Mouse (Mus musculus): ENCODE data around the gene Ryr2. TPM values are rescaled to one million over a fixed set of nuclear protein-coding genes. Genes with fewer than 3 reads are reported as not detected.

The Ryr2 gene
- polyA plus RNA-seq, 1 experiment from 2014 or later: 0.16 TPM

DNA sequence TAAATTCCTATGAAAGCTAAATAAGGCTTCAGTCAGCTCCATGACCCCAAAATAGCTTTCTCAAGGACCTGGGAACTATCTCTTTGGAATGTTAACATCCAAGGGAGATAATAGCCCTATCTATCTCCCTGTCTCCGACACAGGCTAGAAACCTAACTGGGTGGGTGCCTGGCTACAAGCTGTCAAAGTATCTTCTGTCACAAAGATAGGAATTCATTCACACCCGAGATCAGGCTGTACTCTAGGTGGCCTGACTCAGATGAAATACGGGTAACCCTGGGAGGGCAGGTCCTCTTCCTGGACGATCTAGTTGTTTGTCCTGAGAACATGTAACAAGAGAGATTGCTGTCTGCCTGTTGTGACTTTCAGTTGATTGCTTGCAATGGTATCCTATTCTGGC is 69.9 kb downstream of the Ryr2 start:
- DNase-seq: no peak

GRCm38 (mm10) chr13:12033914-12034313 is 72.8 kb downstream of the Ryr2 start:
- no peak overlapping the region for H3K4me3 ChIP-seq (ENCODE audit: low read depth, low read length)
- WGBS (ENCODE audit: insufficient replicate concordance): 29% methylated on average over 6 of the region's 6 CpGs
- H3K4me2 ChIP-seq (ENCODE audit: low read depth, low read length): no peak overlapping the region
- no peak overlapping the region for H3K9ac ChIP-seq (replicated peaks)
- H3K27ac ChIP-seq (ENCODE audit: low read depth): no peak overlapping the region
- H3K4me1 ChIP-seq (ENCODE audit: insufficient read depth): no peaks in the 10 kb centered on the region
- no peak for TF ChIP-seq EP300 (IDR thresholded peaks at IDR 0.05; ENCODE audit: low read depth)
- TF ChIP-seq CTCF (IDR thresholded peaks at IDR 0.05; ENCODE audit: low read depth): no peak
- no peaks in the 10 kb centered on the region for H3K9me3 ChIP-seq (ENCODE audit: low read length)
- H3K27me3 ChIP-seq (ENCODE audit: insufficient read depth, low read length): no peaks in the 10 kb centered on the region
- no peaks in the 10 kb centered on the region for H3K36me3 ChIP-seq (replicated peaks; ENCODE audit: insufficient read depth, low read length)
- peak; percentile 49; the same call in 1 of the 2 replicates for ATAC-seq
- DNase-seq: peak; percentile 37

More for the DNA sequence above, 69.9 kb downstream of the Ryr2 start:
- Histone ChIP-seq H3K4me2 (ENCODE audit: low read depth, low read length) (no peak overlapping the region), H3K9ac (replicated peaks) (no peak overlapping the region), H3K27me3 (ENCODE audit: insufficient read depth, low read length) (no peaks in the 10 kb centered on the region), H3K4me3 (ENCODE audit: low read depth, low read length) (no peak overlapping the region), H3K27ac (ENCODE audit: low read depth) (no peak overlapping the region), H3K36me3 (replicated peaks; ENCODE audit: insufficient read depth, low read length) (no peaks in the 10 kb centered on the region), H3K4me1 (ENCODE audit: insufficient read depth) (no peaks in the 10 kb centered on the region), H3K9me3 (ENCODE audit: low read length) (no peaks in the 10 kb centered on the region)
- TF ChIP-seq EP300 (IDR thresholded peaks at IDR 0.05; ENCODE audit: low read depth) (no peak), CTCF (IDR thresholded peaks at IDR 0.05; ENCODE audit: low read depth) (no peak)
- no peak for ATAC-seq
- WGBS (ENCODE audit: insufficient replicate concordance): 44% methylated on average over 4 of the region's 4 CpGs

DNA sequence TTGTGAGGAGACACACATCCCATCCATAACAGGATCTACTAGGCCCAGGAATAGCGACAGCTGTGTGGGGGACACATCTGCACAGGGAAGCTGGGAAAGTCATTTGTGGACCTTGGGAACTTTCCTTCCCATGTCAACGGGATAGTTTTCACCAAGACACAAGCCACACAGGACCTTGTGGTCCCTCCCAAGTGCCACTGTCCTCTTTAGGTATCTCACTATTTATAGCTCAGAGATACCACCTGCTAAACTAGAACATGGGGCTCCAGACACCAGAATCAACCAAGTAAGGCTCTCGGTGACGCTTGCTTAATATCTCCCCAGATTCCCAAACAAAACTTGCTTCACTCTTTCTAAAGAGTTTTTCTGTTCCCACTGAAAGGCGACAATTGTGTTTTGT is 73.5 kb downstream of the Ryr2 start:
- WGBS (ENCODE audit: insufficient replicate concordance): 59% methylated on average over 5 of the region's 5 CpGs
- TF ChIP-seq EP300 (IDR thresholded peaks at IDR 0.05; ENCODE audit: low read depth): no peak
- TF ChIP-seq CTCF (IDR thresholded peaks at IDR 0.05; ENCODE audit: low read depth): no peak
- ATAC-seq: no peak

DNA sequence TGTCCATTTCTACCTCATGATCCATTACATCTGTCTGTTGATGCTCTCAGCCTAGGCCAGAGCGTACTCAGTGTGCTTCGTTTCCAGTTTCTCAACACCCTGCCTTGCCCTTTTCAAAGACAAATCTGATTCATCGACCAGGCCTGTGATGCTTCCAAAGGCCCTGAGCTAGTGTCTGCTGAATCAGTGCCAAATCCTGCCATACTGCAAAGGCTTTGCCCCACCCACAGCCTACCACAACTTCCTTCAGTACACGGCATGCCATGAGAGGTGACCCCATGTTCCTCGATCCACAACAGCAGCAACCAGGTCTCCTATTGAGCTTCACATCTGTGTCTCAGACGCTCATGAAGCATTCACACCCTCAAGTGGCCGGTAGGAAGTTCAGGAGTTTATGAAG is 76.9 kb downstream of the Ryr2 start:
- ATAC-seq (no peak), DNase-seq (no peak)
- H3K4me3 ChIP-seq (ENCODE audit: low read depth, low read length): no peak overlapping the region
- H3K4me1 ChIP-seq (ENCODE audit: insufficient read depth): peaks cover 5% of the 10 kb centered on the region; the same call in 1 of the 2 replicates
- H3K4me2 ChIP-seq (ENCODE audit: low read depth, low read length): no peak overlapping the region
- H3K9ac ChIP-seq (replicated peaks): no peak overlapping the region
- TF ChIP-seq CTCF (IDR thresholded peaks at IDR 0.05; ENCODE audit: low read depth) (no peak), EP300 (IDR thresholded peaks at IDR 0.05; ENCODE audit: low read depth) (no peak)
- H3K27me3 ChIP-seq (ENCODE audit: insufficient read depth, low read length): no peaks in the 10 kb centered on the region
- no peaks in the 10 kb centered on the region for H3K36me3 ChIP-seq (replicated peaks; ENCODE audit: insufficient read depth, low read length)
- no peak overlapping the region for H3K27ac ChIP-seq (ENCODE audit: low read depth)
- H3K9me3 ChIP-seq (ENCODE audit: low read length): no peaks in the 10 kb centered on the region
- 64% methylated on average over 7 of the region's 7 CpGs for WGBS (ENCODE audit: insufficient replicate concordance)

More for the DNA sequence above, 73.5 kb downstream of the Ryr2 start:
- no peak overlapping the region for H3K4me2 ChIP-seq (ENCODE audit: low read depth, low read length)
- H3K9ac ChIP-seq (replicated peaks): no peak overlapping the region
- H3K4me1 ChIP-seq (ENCODE audit: insufficient read depth): no peaks in the 10 kb centered on the region
- no peaks in the 10 kb centered on the region for H3K9me3 ChIP-seq (ENCODE audit: low read length)
- no peaks in the 10 kb centered on the region for H3K36me3 ChIP-seq (replicated peaks; ENCODE audit: insufficient read depth, low read length)
- no peak for DNase-seq
- no peak overlapping the region for H3K4me3 ChIP-seq (ENCODE audit: low read depth, low read length)
- H3K27ac ChIP-seq (ENCODE audit: low read depth): no peak overlapping the region
- no peaks in the 10 kb centered on the region for H3K27me3 ChIP-seq (ENCODE audit: insufficient read depth, low read length)

DNA sequence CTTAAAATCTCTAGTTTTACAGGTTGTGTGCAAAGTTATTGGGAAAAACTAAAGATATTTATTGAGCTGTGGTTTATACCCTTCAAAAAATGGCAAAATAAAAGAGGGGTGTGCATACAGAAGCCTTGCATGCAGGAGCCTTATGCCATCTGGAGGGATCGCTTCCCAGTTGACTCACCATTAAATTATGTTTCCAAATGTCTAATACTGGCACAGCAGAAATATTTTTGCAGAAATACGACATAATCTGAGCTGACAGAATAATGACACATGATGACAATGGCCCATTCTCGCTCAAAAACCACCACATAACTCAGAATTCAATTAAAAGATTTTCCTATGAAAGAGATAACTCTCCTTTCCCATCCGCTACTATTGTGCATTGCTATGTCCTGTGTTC is 77.4 kb downstream of the Ryr2 start:
- Histone ChIP-seq H3K27ac (ENCODE audit: low read depth) (no peak overlapping the region), H3K9ac (replicated peaks) (no peak overlapping the region), H3K4me3 (ENCODE audit: low read depth, low read length) (no peak overlapping the region), H3K27me3 (ENCODE audit: insufficient read depth, low read length) (no peaks in the 10 kb centered on the region), H3K4me1 (ENCODE audit: insufficient read depth) (peaks cover 5% of the 10 kb centered on the region; the same call in 1 of the 2 replicates), H3K36me3 (replicated peaks; ENCODE audit: insufficient read depth, low read length) (no peaks in the 10 kb centered on the region), H3K9me3 (ENCODE audit: low read length) (no peaks in the 10 kb centered on the region), H3K4me2 (ENCODE audit: low read depth, low read length) (no peak overlapping the region)
- ATAC-seq: no peak
- TF ChIP-seq CTCF (IDR thresholded peaks at IDR 0.05; ENCODE audit: low read depth) (no peak), EP300 (IDR thresholded peaks at IDR 0.05; ENCODE audit: low read depth) (no peak)
- no peak for DNase-seq
- WGBS (ENCODE audit: insufficient replicate concordance): 81% methylated on average over 4 of the region's 4 CpGs

GRCm38 (mm10) chr13:12018046-12018445 is 88.7 kb downstream of the Ryr2 start:
- Histone ChIP-seq H3K27me3 (ENCODE audit: insufficient read depth, low read length) (no peaks in the 10 kb centered on the region), H3K4me1 (ENCODE audit: insufficient read depth) (no peaks in the 10 kb centered on the region), H3K4me2 (ENCODE audit: low read depth, low read length) (no peak overlapping the region), H3K27ac (ENCODE audit: low read depth) (no peak overlapping the region), H3K36me3 (replicated peaks; ENCODE audit: insufficient read depth, low read length) (no peaks in the 10 kb centered on the region), H3K9ac (replicated peaks) (no peak overlapping the region), H3K4me3 (ENCODE audit: low read depth, low read length) (no peak overlapping the region), H3K9me3 (ENCODE audit: low read length) (no peaks in the 10 kb centered on the region)
- no peak for DNase-seq
- WGBS (ENCODE audit: insufficient replicate concordance): 78% methylated on average over 9 of the region's 9 CpGs
- ATAC-seq: no peak
- TF ChIP-seq EP300 (IDR thresholded peaks at IDR 0.05; ENCODE audit: low read depth) (no peak), CTCF (IDR thresholded peaks at IDR 0.05; ENCODE audit: low read depth) (no peak)

GRCm38 (mm10) chr13:12013986-12014385 is 92.8 kb downstream of the Ryr2 start:
- no peaks in the 10 kb centered on the region for H3K27me3 ChIP-seq (ENCODE audit: insufficient read depth, low read length)
- ATAC-seq (no peak), DNase-seq (no peak)
- no peak overlapping the region for H3K4me2 ChIP-seq (ENCODE audit: low read depth, low read length)
- no peak overlapping the region for H3K27ac ChIP-seq (ENCODE audit: low read depth)
- H3K4me1 ChIP-seq (ENCODE audit: insufficient read depth): no peaks in the 10 kb centered on the region
- H3K9me3 ChIP-seq (ENCODE audit: low read length): no peaks in the 10 kb centered on the region
- no peak overlapping the region for H3K9ac ChIP-seq (replicated peaks)
- TF ChIP-seq CTCF (IDR thresholded peaks at IDR 0.05; ENCODE audit: low read depth) (no peak), EP300 (IDR thresholded peaks at IDR 0.05; ENCODE audit: low read depth) (no peak)
- H3K36me3 ChIP-seq (replicated peaks; ENCODE audit: insufficient read depth, low read length): no peaks in the 10 kb centered on the region
- WGBS (ENCODE audit: insufficient replicate concordance): 75% methylated on average over 8 of the region's 8 CpGs
- no peak overlapping the region for H3K4me3 ChIP-seq (ENCODE audit: low read depth, low read length)
